Mouse (Mus musculus) kidney, embryonic 14.5 days (tissue): ENCODE measurements around the gene 4930583I09Rik. TPM values are rescaled to one million over a fixed set of nuclear protein-coding genes. Genes with fewer than 3 reads are reported as not detected.

Experiments
- ATAC-seq: fragments of 200-750 bp; cut with Nextera tagmentation; 2 replicates; pipeline ENCODE4 v1.8.0; 2017; ENCODE audit warnings: moderate number of reproducible peaks, mild to moderate bottlenecking, moderate TSS enrichment, moderate library complexity; ENCODE audit not compliant: low FRiP score, low TSS enrichment
- H3K27ac ChIP-seq: fragments of 300-500 bp; sonication (generic); 2 replicates; pipeline ENCODE4 v1.5.1; 2014; ENCODE audit warnings: low read depth, mild to moderate bottlenecking, low read length, moderate library complexity, mixed read lengths
- H3K27me3 ChIP-seq: fragments of 300-500 bp; sonication (generic); 2 replicates; pipeline ENCODE4 v1.6.1; 2014; ENCODE audit warnings: mild to moderate bottlenecking, low read length; ENCODE audit not compliant: control insufficient read depth, insufficient read depth
- H3K36me3 ChIP-seq: fragments of 300-500 bp; sonication (generic); 2 replicates; pipeline ENCODE4 v1.6.1; 2014; ENCODE audit warnings: low read length, mixed read lengths; ENCODE audit not compliant: control insufficient read depth, insufficient read depth
- H3K4me1 ChIP-seq: fragments of 300-500 bp; sonication (generic); 2 replicates; pipeline ENCODE4 v1.6.1; 2014; ENCODE audit warnings: low read length, mixed read lengths; ENCODE audit not compliant: control insufficient read depth, insufficient read depth
- H3K4me2 ChIP-seq: fragments of 300-500 bp; sonication (generic); replicated peaks from 2 replicates; pipeline ENCODE4 v1.6.1; 2014; ENCODE audit warnings: low read depth, mild to moderate bottlenecking, low read length
- H3K4me3 ChIP-seq: fragments of 300-500 bp; sonication (generic); 2 replicates; pipeline ENCODE4 v1.5.1; 2014; ENCODE audit warnings: mild to moderate bottlenecking, low read length
- H3K9ac ChIP-seq: fragments of 300-500 bp; sonication (generic); 2 replicates; pipeline ENCODE4 v1.6.1; 2014; ENCODE audit warnings: low read depth, mild to moderate bottlenecking, low read length, moderate library complexity
- H3K9me3 ChIP-seq: fragments of 300-500 bp; sonication (generic); 2 replicates; pipeline ENCODE4 v1.6.1; 2016; ENCODE audit warnings: low read length; ENCODE audit not compliant: control insufficient read depth
- WGBS: fragments of 180-500 bp; shearing (Covaris S2); extraction: QIAGEN DNeasy Blood & Tissue Kit; methylation state at CpG from one replicate; pipeline ENCODE4 v1.1.7; 2014; 5-methylcytosine and 5-hydroxymethylcytosine counted together
- polyA plus RNA-seq: library from polyadenylated mRNA; unstranded; fragments of >200 nt; fragmentation: Nextera tagmentation; extraction: Ambion mirVana; gene quantifications from 2 replicates; pipeline ENCODE4 v1.2.1, GENCODE M21; 2014

4930583I09Rik gene
- polyA plus RNA-seq = not detected in 2 replicates

DNA sequence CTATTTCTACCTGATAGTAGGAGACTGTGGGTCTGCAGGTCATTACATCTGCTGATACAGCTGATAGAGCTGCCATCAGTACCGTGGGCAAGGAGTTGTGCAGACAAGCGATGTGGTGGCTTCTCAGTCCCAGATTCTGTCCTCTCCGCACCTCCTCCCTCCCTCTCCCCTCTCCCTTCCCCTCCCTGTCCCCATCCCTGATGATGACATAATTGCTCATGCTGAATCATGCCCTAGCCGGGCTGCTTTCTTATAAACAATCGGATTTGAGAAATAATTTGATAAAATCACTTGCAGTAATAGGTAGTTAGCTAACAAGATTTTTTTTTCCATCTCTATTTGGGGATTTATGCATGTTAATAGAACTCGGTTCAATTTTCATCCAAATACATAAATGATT, at the start of gene 4930583I09Rik:
TSS of gene 4930583I09Rik (minus strand) at position 144 of the 400 bp plus-strand sequence.
- H3K4me2 ChIP-seq = no peak within 1 kb of the TSS

DNA sequence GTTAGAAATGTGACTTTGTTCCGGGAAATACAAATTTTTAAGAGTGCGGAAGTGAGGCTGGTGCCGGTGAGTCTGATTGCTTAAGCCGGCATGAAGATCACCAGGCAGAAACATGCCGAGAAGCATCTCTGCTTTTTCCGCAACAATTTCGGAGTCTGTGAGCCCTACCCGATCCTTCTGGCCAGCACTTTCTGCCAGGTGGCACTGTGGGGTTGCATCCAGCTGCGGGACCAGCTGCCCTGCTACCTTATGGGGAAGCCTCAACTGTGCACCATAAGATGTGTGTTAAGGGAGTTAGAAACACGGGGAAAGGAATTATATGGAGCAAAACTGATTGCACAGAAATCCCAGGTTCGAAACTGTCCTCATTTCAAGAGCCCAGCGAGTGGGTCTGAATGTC, 40.2 kb upstream of the 4930583I09Rik start:
- Histone ChIP-seq H3K4me2 (no peak overlapping the region), H3K36me3 (no peaks in the 10 kb centered on the region), H3K27ac (no peak overlapping the region), H3K4me3 (no peak overlapping the region), H3K9me3 (no peaks in the 10 kb centered on the region), H3K27me3 (no peaks in the 10 kb centered on the region), H3K4me1 (no peaks in the 10 kb centered on the region), H3K9ac (no peak overlapping the region)
- no peak for ATAC-seq
- 85% methylated on average over 12 of the region's 12 CpGs for WGBS

More for the DNA sequence above, at the start of gene 4930583I09Rik:
- H3K4me3 ChIP-seq = no peak within 1 kb of the TSS
- H3K36me3 ChIP-seq = no peaks in the 10 kb centered on the region
- H3K27ac ChIP-seq = no peak within 1 kb of the TSS
- H3K4me1 ChIP-seq = no peaks in the 10 kb centered on the region
- ATAC-seq = no peak
- no peaks in the 10 kb centered on the region for H3K27me3 ChIP-seq
- no peak within 1 kb of the TSS for H3K9ac ChIP-seq
- 68% methylated on average over 6 of the region's 6 CpGs for WGBS
- H3K9me3 ChIP-seq = no peaks in the 10 kb centered on the region

DNA sequence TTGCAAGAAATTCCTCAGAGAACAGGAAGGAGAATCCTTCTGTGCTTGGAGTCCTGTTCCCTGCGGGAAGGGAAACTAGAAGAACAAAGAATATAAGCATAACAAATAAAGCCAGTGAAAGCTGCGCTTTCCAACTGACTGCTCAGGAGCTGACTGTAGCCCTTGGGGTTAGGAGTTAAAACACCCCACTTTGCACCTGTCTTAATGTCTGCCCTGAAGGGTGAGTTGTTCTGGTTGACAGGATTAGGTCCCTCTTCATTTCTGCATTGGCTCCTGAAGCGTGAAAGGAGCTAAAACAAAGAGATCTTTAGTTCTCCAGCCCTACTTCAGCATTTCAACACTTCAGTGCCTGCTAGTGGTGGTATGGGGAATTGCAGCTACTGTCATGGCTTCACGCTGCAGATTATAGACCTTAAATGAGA, 37.8 kb upstream of the 4930583I09Rik start:
- no peak overlapping the region for H3K9ac ChIP-seq
- H3K36me3 ChIP-seq = no peaks in the 10 kb centered on the region
- H3K27ac ChIP-seq = no peak overlapping the region
- WGBS = 27% methylated on average over 4 of the region's 4 CpGs
- H3K4me3 ChIP-seq = no peak overlapping the region
- no peak overlapping the region for H3K4me2 ChIP-seq
- H3K9me3 ChIP-seq = no peaks in the 10 kb centered on the region
- H3K27me3 ChIP-seq = no peaks in the 10 kb centered on the region
- peak; percentile 93 for ATAC-seq
- H3K4me1 ChIP-seq = no peaks in the 10 kb centered on the region

DNA sequence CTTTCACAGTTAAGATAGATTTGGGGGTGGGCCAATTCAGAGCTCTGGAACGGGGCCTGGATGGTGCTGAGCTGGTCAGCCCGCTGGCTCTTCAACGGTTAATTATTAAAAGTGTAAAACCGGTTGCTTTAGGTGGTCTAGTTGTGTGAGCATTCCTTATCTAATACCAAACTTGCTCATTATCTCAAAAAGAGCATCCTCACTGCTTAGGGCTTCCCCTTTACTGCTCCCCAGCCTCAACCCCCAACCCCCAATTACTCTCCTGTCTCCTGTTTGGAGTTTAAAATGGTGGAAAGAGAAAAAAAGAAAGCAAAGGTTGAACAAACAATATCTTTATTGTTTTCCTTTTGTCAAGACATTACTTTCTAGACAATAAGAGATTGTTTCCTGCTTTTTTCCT, 27.9 kb upstream of the 4930583I09Rik start:
- ATAC-seq = no peak
- Histone ChIP-seq H3K4me2 (no peak overlapping the region), H3K4me3 (no peak overlapping the region), H3K4me1 (no peaks in the 10 kb centered on the region), H3K27ac (no peak overlapping the region), H3K9ac (no peak overlapping the region), H3K9me3 (no peaks in the 10 kb centered on the region), H3K36me3 (no peaks in the 10 kb centered on the region), H3K27me3 (no peaks in the 10 kb centered on the region)
- 68% methylated on average over 4 of the region's 4 CpGs for WGBS

DNA sequence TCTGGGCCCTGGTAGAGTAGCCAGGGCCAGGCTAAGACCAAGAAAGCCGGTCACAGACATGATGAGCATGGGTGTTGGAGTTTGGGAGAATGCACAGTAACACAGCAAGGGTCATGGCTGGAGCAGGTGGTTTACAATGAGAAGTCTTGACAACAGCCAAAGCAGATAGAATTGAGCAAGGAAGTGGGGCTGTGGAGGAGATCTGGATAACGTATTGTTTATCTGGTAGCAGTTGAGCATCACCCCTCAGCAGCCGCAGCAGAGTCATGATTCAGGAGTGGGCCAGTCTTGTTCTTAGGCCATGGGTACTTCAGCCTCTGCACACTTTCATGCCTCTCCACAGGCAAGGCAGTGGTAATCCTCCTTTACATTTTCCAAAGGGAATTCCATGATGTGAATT, 25.1 kb upstream of the 4930583I09Rik start:
- 82% methylated on average over 3 of the region's 3 CpGs for WGBS

DNA sequence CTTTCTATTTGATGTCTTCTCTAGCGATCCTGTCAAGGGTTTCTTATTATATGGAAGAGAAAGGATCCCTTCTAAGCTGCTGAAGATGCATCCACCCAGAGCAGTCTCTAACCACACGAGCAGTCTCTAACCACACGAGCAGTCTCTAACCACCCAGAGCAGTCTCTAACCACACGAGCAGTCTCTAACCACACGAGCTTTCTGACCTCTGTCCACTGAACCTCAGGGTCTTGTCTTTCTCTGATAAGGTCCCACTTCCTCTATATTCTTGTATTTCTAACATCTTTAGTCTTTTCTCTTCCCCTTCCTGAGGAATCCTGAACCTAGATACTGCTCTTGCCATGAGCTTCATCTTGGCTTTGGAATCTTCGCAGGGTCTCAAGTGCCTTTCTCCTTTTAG, 23.0 kb upstream of the 4930583I09Rik start:
- Histone ChIP-seq H3K27me3 (no peaks in the 10 kb centered on the region), H3K4me1 (no peaks in the 10 kb centered on the region), H3K9ac (no peak overlapping the region), H3K27ac (no peak overlapping the region), H3K4me3 (no peak overlapping the region), H3K9me3 (no peaks in the 10 kb centered on the region), H3K36me3 (no peaks in the 10 kb centered on the region), H3K4me2 (no peak overlapping the region)
- WGBS = 85% methylated on average over 6 of the region's 6 CpGs
- no peak for ATAC-seq

More for the DNA sequence above, 25.1 kb upstream of the 4930583I09Rik start:
- Histone ChIP-seq H3K4me1 (no peaks in the 10 kb centered on the region), H3K36me3 (no peaks in the 10 kb centered on the region), H3K27ac (no peak overlapping the region), H3K9ac (no peak overlapping the region), H3K4me2 (no peak overlapping the region), H3K9me3 (no peaks in the 10 kb centered on the region), H3K27me3 (no peaks in the 10 kb centered on the region), H3K4me3 (no peak overlapping the region)
- no peak for ATAC-seq

DNA sequence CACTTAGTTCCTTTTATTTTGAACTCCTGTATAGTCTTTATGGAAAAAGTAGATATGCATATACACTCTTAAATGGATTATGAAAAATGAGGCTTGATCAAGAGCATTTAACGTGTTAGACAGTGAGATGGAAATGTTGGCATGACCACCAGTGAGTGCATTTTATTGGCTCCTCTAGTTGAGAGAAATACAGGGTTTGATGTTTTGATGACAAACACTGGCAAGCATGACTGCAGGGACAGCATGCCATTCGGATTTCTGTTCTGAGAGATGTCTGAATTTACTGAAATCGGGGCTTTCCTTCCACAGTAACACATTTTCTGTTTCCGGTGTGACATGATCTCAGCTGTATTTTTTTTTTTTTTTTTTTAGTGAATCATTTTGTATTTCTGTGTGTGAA, 12.2 kb upstream of the 4930583I09Rik start:
- Histone ChIP-seq H3K4me1 (no peaks in the 10 kb centered on the region), H3K9me3 (no peaks in the 10 kb centered on the region), H3K36me3 (no peaks in the 10 kb centered on the region), H3K4me3 (no peak overlapping the region), H3K4me2 (no peak overlapping the region), H3K27me3 (no peaks in the 10 kb centered on the region), H3K27ac (no peak overlapping the region), H3K9ac (no peak overlapping the region)
- WGBS = 87% methylated on average over 4 of the region's 4 CpGs
- no peak for ATAC-seq

DNA sequence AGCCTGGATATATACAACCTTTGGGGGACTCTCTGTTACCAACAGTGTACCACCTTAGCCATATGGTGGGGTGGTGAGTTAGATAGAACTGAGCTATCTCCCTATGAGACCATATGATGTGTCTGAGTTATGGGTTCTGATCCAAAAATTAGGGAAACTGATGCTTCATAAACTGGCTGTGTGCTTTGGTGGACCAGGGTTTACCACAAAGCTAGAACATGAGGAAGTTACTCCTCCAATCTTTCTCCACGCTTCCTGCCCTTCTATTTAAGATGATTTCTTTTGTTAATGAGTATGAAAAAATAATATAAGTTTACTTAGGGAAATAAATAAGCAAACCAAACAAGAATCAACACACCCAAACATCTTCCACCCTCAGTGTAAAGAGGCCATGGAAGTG, 10.8 kb upstream of the 4930583I09Rik start:
- no peak overlapping the region for H3K27ac ChIP-seq
- no peaks in the 10 kb centered on the region for H3K4me1 ChIP-seq
- no peaks in the 10 kb centered on the region for H3K36me3 ChIP-seq
- no peak overlapping the region for H3K4me2 ChIP-seq
- no peak for ATAC-seq
- 85% methylated on average over 1 of the region's 1 CpGs for WGBS
- no peaks in the 10 kb centered on the region for H3K27me3 ChIP-seq
- no peaks in the 10 kb centered on the region for H3K9me3 ChIP-seq
- no peak overlapping the region for H3K9ac ChIP-seq
- no peak overlapping the region for H3K4me3 ChIP-seq

DNA sequence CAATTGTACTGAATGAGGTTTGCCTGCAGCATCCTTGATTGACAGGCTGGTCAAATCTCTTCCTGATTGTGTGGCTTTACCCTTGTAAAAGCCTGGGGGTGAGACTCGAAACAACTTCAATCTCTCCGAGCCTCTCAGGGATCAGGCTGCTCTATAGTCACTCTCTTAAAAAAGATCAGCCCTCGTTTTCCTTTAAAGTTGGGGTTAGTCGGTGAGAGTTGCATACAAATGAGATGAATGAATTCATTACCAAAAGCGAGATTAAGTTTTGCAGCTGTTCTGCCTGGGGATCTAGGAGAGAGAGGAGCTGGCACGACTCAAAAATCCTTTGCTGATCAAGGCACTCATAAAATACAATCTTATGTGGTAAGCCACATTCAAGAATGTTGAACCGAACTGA, 1.0 kb upstream of the 4930583I09Rik start:
- Histone ChIP-seq H3K4me1 (no peaks in the 10 kb centered on the region), H3K4me2 (no peak overlapping the region), H3K27me3 (no peaks in the 10 kb centered on the region), H3K36me3 (no peaks in the 10 kb centered on the region), H3K4me3 (no peak overlapping the region), H3K27ac (no peak overlapping the region), H3K9me3 (no peaks in the 10 kb centered on the region), H3K9ac (no peak overlapping the region)
- 32% methylated on average over 7 of the region's 7 CpGs for WGBS
- no peak for ATAC-seq
